Mouse (Mus musculus): ENCODE data around the gene Chrnb4. TPM values are rescaled to one million over a fixed set of nuclear protein-coding genes. Genes with fewer than 3 reads are reported as not detected.

Chrnb4 gene
- total and polyA plus RNA-seq, 3 experiments = 0.13 to 0.23 TPM; not detected in 1

GRCm38 (mm10) chr9:55065241-55065640, 16.7 kb upstream of the Chrnb4 start:
- no peak for TF ChIP-seq USF2 (conservative IDR thresholded peaks at IDR 0.05; ENCODE audit: low read depth, low read length)
- no peak for TF ChIP-seq PAX5 (IDR thresholded peaks at IDR 0.05; ENCODE audit: low read length)
- TF ChIP-seq USF1 (IDR thresholded peaks at IDR 0.05; ENCODE audit: low read depth, low read length) = no peak
- no peak for TF ChIP-seq TBP (conservative IDR thresholded peaks at IDR 0.05; ENCODE audit: low read depth, low read length)
- TF ChIP-seq IRF4 (IDR thresholded peaks at IDR 0.05; ENCODE audit: low read depth, low read length) = no peak
- no peak for TF ChIP-seq NRF1 (IDR thresholded peaks at IDR 0.05; ENCODE audit: low read depth, low read length)
- TF ChIP-seq MXI1 (IDR thresholded peaks at IDR 0.05; ENCODE audit: low read depth, low read length) = no peak
- TF ChIP-seq SMC3 (IDR thresholded peaks at IDR 0.05; ENCODE audit: low read depth, low read length) = no peak
- no peak for TF ChIP-seq UBTF (IDR thresholded peaks at IDR 0.05; ENCODE audit: low read depth, low read length)
- TF ChIP-seq ZNF384 (IDR thresholded peaks at IDR 0.05; ENCODE audit: low read depth, low read length) = no peak
- TF ChIP-seq CHD2 (IDR thresholded peaks at IDR 0.05; ENCODE audit: low read length) = no peak
- no peak for TF ChIP-seq BHLHE40 (IDR thresholded peaks at IDR 0.05; ENCODE audit: low read depth, low read length)
- TF ChIP-seq MAZ (IDR thresholded peaks at IDR 0.05; ENCODE audit: low read depth, low read length) = no peak
- no peak for TF ChIP-seq ZMIZ1 (IDR thresholded peaks at IDR 0.05; ENCODE audit: low read depth, low read length)
- TF ChIP-seq POLR2AphosphoS2 (IDR thresholded peaks at IDR 0.05; ENCODE audit: low read depth, low read length) = no peak
- TF ChIP-seq CHD1 (IDR thresholded peaks at IDR 0.05; ENCODE audit: low read depth, low read length) = no peak
- TF ChIP-seq NELFE (IDR thresholded peaks at IDR 0.05; ENCODE audit: low read depth, low read length) = no peak
- Histone ChIP-seq H3K27me3 (replicated peaks) (no peaks in the 10 kb centered on the region), H3K27ac (ENCODE audit: insufficient read depth, low read depth) (no peak overlapping the region), H3K9ac (ENCODE audit: insufficient read depth, low read depth) (no peak overlapping the region), H3K36me3 (replicated peaks in 1 of 2; ENCODE audit: control insufficient read depth in 1 of 2, insufficient read depth in 1 of 2, low read length in 1 of 2) (no peaks in the 10 kb centered on the region), H3K4me2 (ENCODE audit: insufficient read depth, low read depth, poor library complexity, severe bottlenecking) (no peak overlapping the region), H3K4me1 (ENCODE audit: control insufficient read depth in 1 of 2, insufficient read depth in 2 of 2) (no peaks in the 10 kb centered on the region), H3K4me3 (replicated peaks in 1 of 3; ENCODE audit: low read depth in 2 of 3, low read length in 2 of 3, poor library complexity in 1 of 3) (no peak overlapping the region), H3K9me3 (replicated peaks; ENCODE audit: low read length) (no peaks in the 10 kb centered on the region), H3K79me2 (replicated peaks; ENCODE audit: control insufficient read depth, extremely low read depth, insufficient read depth, poor library complexity, severe bottlenecking) (no peaks in the 10 kb centered on the region)
- dilution Hi-C loops (cut with MboI; ENCODE audit: extremely low pct_ligation_motif_present, extremely low pct_unique_long_range_greater_than_20kb, low sequenced_read_pairs) (no loop called here), in situ Hi-C loops (cut with MboI; ENCODE audit: low pct_ligation_motif_present, low pct_unique_long_range_greater_than_20kb, low sequenced_read_pairs) (no loop called here)
- no peak for DNase-seq (ENCODE audit: extremely low read depth)

- TF ChIP-seq TBP (conservative IDR thresholded peaks at IDR 0.05; ENCODE audit: low read depth, low read length) (no peak), ELF1 (IDR thresholded peaks at IDR 0.05; ENCODE audit: low read depth, low read length) (no peak), POLR2AphosphoS2 (IDR thresholded peaks at IDR 0.05; ENCODE audit: low read depth, low read length) (no peak), MEF2A (IDR thresholded peaks at IDR 0.05; ENCODE audit: borderline replicate concordance, low read depth, low read length) (no peak), E2F4 (IDR thresholded peaks at IDR 0.05; ENCODE audit: insufficient replicate concordance, low read depth, low read length) (no peak), EP300 (IDR thresholded peaks at IDR 0.05; ENCODE audit: low read length) (no peak), JUND (conservative IDR thresholded peaks at IDR 0.05; ENCODE audit: low read depth, low read length) (no peak), UBTF (IDR thresholded peaks at IDR 0.05; ENCODE audit: low read depth, low read length) (no peak), CHD2 (IDR thresholded peaks at IDR 0.05; ENCODE audit: low read length) (no peak), USF2 (conservative IDR thresholded peaks at IDR 0.05; ENCODE audit: low read depth, low read length) (no peak)
- no peak overlapping the region for H3K27ac ChIP-seq (ENCODE audit: insufficient read depth, low read depth)
- no peaks in the 10 kb centered on the region for H3K79me2 ChIP-seq (replicated peaks; ENCODE audit: control insufficient read depth, extremely low read depth, insufficient read depth, poor library complexity, severe bottlenecking)
- H3K27me3 ChIP-seq (replicated peaks) = no peaks in the 10 kb centered on the region
- in situ Hi-C loops (cut with MboI; ENCODE audit: low pct_ligation_motif_present, low pct_unique_long_range_greater_than_20kb, low sequenced_read_pairs) = no loop called here
- H3K4me3 ChIP-seq (replicated peaks in 1 of 3; ENCODE audit: low read depth in 2 of 3, low read length in 2 of 3, poor library complexity in 1 of 3) = no peak overlapping the region
- H3K9ac ChIP-seq (ENCODE audit: insufficient read depth, low read depth) = no peak overlapping the region
- H3K4me2 ChIP-seq (ENCODE audit: insufficient read depth, low read depth, poor library complexity, severe bottlenecking) = no peak overlapping the region
- DNase-seq (ENCODE audit: extremely low read depth) = no peak
- dilution Hi-C loops (cut with MboI; ENCODE audit: extremely low pct_ligation_motif_present, extremely low pct_unique_long_range_greater_than_20kb, low sequenced_read_pairs) = no loop called here
- no peaks in the 10 kb centered on the region for H3K9me3 ChIP-seq (replicated peaks; ENCODE audit: low read length)
- no peaks in the 10 kb centered on the region for H3K4me1 ChIP-seq (ENCODE audit: control insufficient read depth in 1 of 2, insufficient read depth in 2 of 2)
- no peaks in the 10 kb centered on the region for H3K36me3 ChIP-seq (replicated peaks in 1 of 2; ENCODE audit: control insufficient read depth in 1 of 2, insufficient read depth in 1 of 2, low read length in 1 of 2)
These were observed 9.5 kb upstream of the Chrnb4 start for GRCm38 (mm10) chr9:55058067-55058466.

Measured in CH12.LX (cell line).